Mouse (Mus musculus) effector memory CD4-positive, alpha-beta T cell, adult 7 months (primary cell): ENCODE results near the gene Zdhhc3. TPM values are rescaled to one million over a fixed set of nuclear protein-coding genes. Genes with fewer than 3 reads are reported as not detected.

Experiments
- polyA plus RNA-seq: library from polyadenylated mRNA; unstranded; fragments of 100-300 nt; shearing (Covaris generic); gene quantifications from one replicate; pipeline ENCODE4 v1.2.1, GENCODE M21; 2017

Zdhhc3 gene
- 63.2 TPM for polyA plus RNA-seq

GRCm38 (mm10) chr9:123112805-123113521 lies at the start of gene Zdhhc3, which contains the start of gene Exosc7:
Gene Zdhhc3, minus strand, starts transcription at chr9:123113205.
Gene Exosc7, plus strand, starts transcription at chr9:123113215.

GRCm38 (mm10) chr9:123150241-123151020 lies 37.4 kb upstream of the Zdhhc3 start, which contains the start of gene Clec3b:
Gene Clec3b, plus strand, starts transcription at chr9:123150946.

GRCm38 (mm10) chr9:123034426-123034825 lies 78.6 kb downstream of the Zdhhc3 start, which contains the start of gene Tgm4:
Gene Tgm4, plus strand, starts transcription at chr9:123034726.

DNA sequence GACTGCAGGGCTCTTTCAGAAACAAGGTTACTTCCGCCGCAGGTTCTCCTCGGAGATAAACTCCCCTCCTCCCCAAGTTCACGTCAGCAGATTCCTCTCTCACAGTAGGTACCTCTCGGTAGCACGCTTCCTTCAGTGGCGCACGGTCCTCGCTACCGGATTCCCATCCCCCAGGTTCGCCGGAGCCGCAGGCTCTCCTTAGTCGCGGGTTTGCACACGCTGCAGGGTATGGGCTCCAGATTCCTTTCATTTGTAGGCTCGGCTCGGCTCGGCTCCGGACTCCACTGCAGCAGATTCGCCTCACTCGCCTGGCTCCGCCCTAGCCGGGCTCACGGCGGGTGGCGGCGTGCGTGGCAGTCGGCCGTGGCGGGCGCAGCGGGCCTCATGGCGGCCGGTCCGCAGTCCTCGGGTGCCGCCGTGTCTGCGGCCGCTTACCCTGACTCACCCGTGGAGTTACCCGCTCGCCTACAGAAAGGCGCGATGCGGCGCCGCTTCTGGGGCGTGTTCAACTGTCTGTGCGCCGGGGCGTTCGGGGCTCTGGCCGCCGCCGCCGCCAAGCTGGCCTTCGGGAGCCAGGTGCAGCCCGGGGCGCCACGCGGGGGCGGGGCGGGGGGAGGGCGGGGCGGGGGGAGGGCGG lies 91.9 kb downstream of the Zdhhc3 start, which contains the start of gene Tmem42:
TSS of gene Tmem42 (plus strand) at position 332 of the 637 bp plus-strand sequence.

Other genes with a start within 250 kb of the Zdhhc3 start
- 50.3 TPM for gene Zfp445, start 247.2 kb downstream of the Zdhhc3 start, polyA plus RNA-seq
- 2.5 TPM for gene Zkscan7, start 227.5 kb downstream of the Zdhhc3 start, polyA plus RNA-seq
- gene Zfp105, start 190.1 kb downstream of the Zdhhc3 start, polyA plus RNA-seq = 0.24 TPM
- 27.5 TPM for gene 1110059G10Rik, start 162.2 kb downstream of the Zdhhc3 start, polyA plus RNA-seq
- 3.2 TPM for gene Kif15, start 162.2 kb downstream of the Zdhhc3 start, polyA plus RNA-seq
- gene Tmem42, start 91.9 kb downstream of the Zdhhc3 start, polyA plus RNA-seq = 14.2 TPM
- 1.1 TPM for gene Tgm4, start 78.5 kb downstream of the Zdhhc3 start, polyA plus RNA-seq
- 56.0 TPM for gene Exosc7, start within 50 bp of the Zdhhc3 start, polyA plus RNA-seq
- gene Clec3b, start 37.7 kb upstream of the Zdhhc3 start, polyA plus RNA-seq = not detected
- 0.32 TPM for gene Cdcp1, start 102.8 kb upstream of the Zdhhc3 start, polyA plus RNA-seq
- gene Tmem158, start 147.6 kb upstream of the Zdhhc3 start, polyA plus RNA-seq = 1.5 TPM